Mouse (Mus musculus) G1E (cell line): Measurements from ENCODE around the gene Rpl27.

Experiments used
- CTCF ChIP-seq: IDR thresholded peaks from 2 replicates; pipeline ENCODE4 v1.5.1; 2012; ENCODE audit warnings: low read depth, low read length, inconsistent platforms, mixed read lengths
- GATA1 ChIP-seq: IDR thresholded peaks from 2 replicates; pipeline ENCODE4 v1.6.1; 2012; ENCODE audit warnings: borderline replicate concordance, low read length, inconsistent platforms, mixed read lengths
- GATA2 ChIP-seq: IDR thresholded peaks from 2 replicates; pipeline ENCODE4 v1.6.1; 2012; ENCODE audit warnings: low read depth, low read length, inconsistent platforms, borderline replicate concordance

GRCm38 (mm10) chr11:101452093-101452774 is 10.1 kb downstream of the Rpl27 start:
- TF ChIP-seq CTCF: no peak
- TF ChIP-seq GATA1: no peak
- TF ChIP-seq GATA2: no peak
